Mouse (Mus musculus): ENCODE data around the gene Bmf.

- TF ChIP-seq POLR2A (IDR thresholded peaks at IDR 0.05; ENCODE audit: extremely low read depth, insufficient read depth, low read length) (no peak), CTCF (IDR thresholded peaks at IDR 0.05; ENCODE audit: extremely low read depth, insufficient read depth, low read length) (no peak)
These were observed 26.2 kb downstream of the Bmf start for GRCm38 (mm10) chr2:118523163-118523730.
